Mouse (Mus musculus) liver, embryonic 16.5 days (tissue): Measurements from ENCODE around the gene Mpi. TPM values are rescaled to one million over a fixed set of nuclear protein-coding genes. Genes with fewer than 3 reads are reported as not detected.
A peak's percentile ranks its signal among the peaks of the same experiment; 100 is the strongest.

Experiments used
- ATAC-seq: fragments of 200-750 bp; cut with Nextera tagmentation; 2 replicates; pipeline ENCODE4 v1.8.0; 2017; ENCODE audit warnings: low read depth, mild to moderate bottlenecking, moderate number of reproducible peaks, moderate library complexity
- H3K27ac ChIP-seq: fragments of 300-500 bp; sonication (generic); 2 replicates; pipeline ENCODE4 v1.5.1; 2014; ENCODE audit warnings: mild to moderate bottlenecking, low read length
- H3K27me3 ChIP-seq: fragments of 300-500 bp; sonication (generic); 2 replicates; pipeline ENCODE4 v1.6.1; 2014; ENCODE audit warnings: low read depth, low read length, mixed read lengths; ENCODE audit not compliant: control insufficient read depth, insufficient read depth
- H3K36me3 ChIP-seq: fragments of 300-500 bp; sonication (generic); 2 replicates; pipeline ENCODE4 v1.6.1; 2014; ENCODE audit warnings: mild to moderate bottlenecking; ENCODE audit not compliant: control insufficient read depth, insufficient read depth
- H3K4me1 ChIP-seq: fragments of 300-500 bp; sonication (generic); 2 replicates; pipeline ENCODE4 v1.6.1; 2014; ENCODE audit warnings: low read depth, low read length, mixed read lengths; ENCODE audit not compliant: control insufficient read depth
- H3K4me2 ChIP-seq: fragments of 300-500 bp; sonication (generic); 2 replicates; pipeline ENCODE4 v1.6.1; 2014; ENCODE audit warnings: low read depth, low read length, mixed read lengths
- H3K4me3 ChIP-seq: fragments of 300-500 bp; sonication (generic); 2 replicates; pipeline ENCODE4 v1.5.1; 2014; ENCODE audit warnings: low read depth, mild to moderate bottlenecking, low read length
- H3K9ac ChIP-seq: fragments of 300-500 bp; sonication (generic); 2 replicates; pipeline ENCODE4 v1.6.1; 2014; ENCODE audit warnings: low read depth, low read length
- H3K9me3 ChIP-seq: fragments of 300-500 bp; sonication (generic); replicated peaks from 2 replicates; pipeline ENCODE4 v1.6.1; 2016; ENCODE audit warnings: low read length; ENCODE audit not compliant: control insufficient read depth
- WGBS: fragments of 180-500 bp; shearing (Covaris S2); extraction: QIAGEN DNeasy Blood & Tissue Kit; methylation state at CpG from one replicate; pipeline ENCODE4 v1.1.7; 2014; ENCODE audit not compliant: insufficient replicate concordance; 5-methylcytosine and 5-hydroxymethylcytosine counted together
- polyA plus RNA-seq: library from polyadenylated mRNA; unstranded; fragments of >200 nt; fragmentation: Nextera tagmentation; extraction: Ambion mirVana; gene quantifications from 2 replicates; pipeline ENCODE4 v1.2.1, GENCODE M21; 2015

Mpi gene
- polyA plus RNA-seq, 1 experiment from 2014 or later: 12.3 TPM

- peaks cover 19% of the 10 kb centered on the region for H3K4me1 ChIP-seq
- no peak for ATAC-seq
- no peaks in the 10 kb centered on the region for H3K9me3 ChIP-seq
- H3K4me2 ChIP-seq: no peak overlapping the region
- no peaks in the 10 kb centered on the region for H3K27me3 ChIP-seq
- H3K9ac ChIP-seq: no peak overlapping the region
- no peaks in the 10 kb centered on the region for H3K36me3 ChIP-seq
- H3K4me3 ChIP-seq: no peak overlapping the region
- WGBS: 63% methylated on average over 12 of the region's 12 CpGs
- no peak overlapping the region for H3K27ac ChIP-seq
These were observed 41.1 kb upstream of the Mpi start for GRCm38 (mm10) chr9:57593454-57594173.

- H3K9me3 ChIP-seq: no peaks in the 10 kb centered on the region
- H3K4me1 ChIP-seq: peaks cover 20% of the 10 kb centered on the region
- H3K4me3 ChIP-seq: no peak overlapping the region
- H3K4me2 ChIP-seq: no peak overlapping the region
- H3K36me3 ChIP-seq: no peaks in the 10 kb centered on the region
- WGBS: 44% methylated on average over 5 of the region's 5 CpGs
- no peak for ATAC-seq
- no peak overlapping the region for H3K27ac ChIP-seq
- H3K9ac ChIP-seq: no peak overlapping the region
- no peaks in the 10 kb centered on the region for H3K27me3 ChIP-seq
These were observed 38.2 kb upstream of the Mpi start for GRCm38 (mm10) chr9:57590726-57591125.

- Histone ChIP-seq H3K27ac (peak within 1 kb of the TSS; percentile 68), H3K4me2 (peak within 1 kb of the TSS; percentile 92), H3K27me3 (no peaks in the 10 kb centered on the region), H3K36me3 (no peaks in the 10 kb centered on the region), H3K9ac (peak within 1 kb of the TSS; percentile 83), H3K9me3 (no peaks in the 10 kb centered on the region), H3K4me3 (peak within 1 kb of the TSS; percentile 82), H3K4me1 (peaks cover 20% of the 10 kb centered on the region)
- under 1% methylated on average over 57 of the region's 58 CpGs for WGBS
- peak; percentile 85 for ATAC-seq
These were observed 36.9 kb upstream of the Mpi start, which contains the start of gene Ulk3 for GRCm38 (mm10) chr9:57589224-57590126. Gene Ulk3, plus strand, starts transcription at chr9:57589452.

GRCm38 (mm10) chr9:57584991-57585390 is 32.4 kb upstream of the Mpi start:
- peaks cover 15% of the 10 kb centered on the region for H3K36me3 ChIP-seq
- no peaks in the 10 kb centered on the region for H3K27me3 ChIP-seq
- no peak for ATAC-seq
- H3K9me3 ChIP-seq: no peaks in the 10 kb centered on the region
- H3K4me1 ChIP-seq: peaks cover 13% of the 10 kb centered on the region
- H3K4me2 ChIP-seq: no peak overlapping the region
- H3K4me3 ChIP-seq: no peak overlapping the region
- 55% methylated on average over 3 of the region's 3 CpGs for WGBS
- no peak overlapping the region for H3K9ac ChIP-seq
- no peak overlapping the region for H3K27ac ChIP-seq

- Histone ChIP-seq H3K27ac (peak overlapping the region; percentile 58), H3K36me3 (peaks cover 16% of the 10 kb centered on the region), H3K9ac (peak overlapping the region; percentile 38), H3K4me3 (no peak overlapping the region), H3K4me1 (peaks cover 14% of the 10 kb centered on the region), H3K9me3 (no peaks in the 10 kb centered on the region), H3K4me2 (peak overlapping the region; percentile 34), H3K27me3 (no peaks in the 10 kb centered on the region)
- 25% methylated on average over 6 of the region's 6 CpGs for WGBS
- ATAC-seq: peak; percentile 86
These were observed 24.7 kb upstream of the Mpi start for GRCm38 (mm10) chr9:57577144-57577849.

- ATAC-seq: no peak
- H3K4me1 ChIP-seq: peaks cover 14% of the 10 kb centered on the region
- 72% methylated on average over 3 of the region's 3 CpGs for WGBS
- H3K9me3 ChIP-seq: no peaks in the 10 kb centered on the region
- peaks cover 6% of the 10 kb centered on the region for H3K36me3 ChIP-seq
- no peaks in the 10 kb centered on the region for H3K27me3 ChIP-seq
- no peak overlapping the region for H3K27ac ChIP-seq
- H3K4me2 ChIP-seq: no peak overlapping the region
- H3K4me3 ChIP-seq: no peak overlapping the region
- H3K9ac ChIP-seq: no peak overlapping the region
These were observed 23.0 kb upstream of the Mpi start for GRCm38 (mm10) chr9:57575577-57575976.

- H3K27me3 ChIP-seq: no peaks in the 10 kb centered on the region
- peaks cover 4% of the 10 kb centered on the region; the same call in 1 of the 2 replicates for H3K36me3 ChIP-seq
- H3K27ac ChIP-seq: no peak overlapping the region
- peaks cover 14% of the 10 kb centered on the region for H3K4me1 ChIP-seq
- no peaks in the 10 kb centered on the region for H3K9me3 ChIP-seq
- ATAC-seq: no peak
- no peak overlapping the region for H3K4me2 ChIP-seq
- H3K9ac ChIP-seq: no peak overlapping the region
- H3K4me3 ChIP-seq: no peak overlapping the region
These were observed 21.8 kb upstream of the Mpi start for GRCm38 (mm10) chr9:57574397-57574796.

- H3K4me3 ChIP-seq: no peak overlapping the region
- no peak for ATAC-seq
- WGBS: 82% methylated on average over 6 of the region's 6 CpGs
These were observed 15.9 kb upstream of the Mpi start for GRCm38 (mm10) chr9:57568500-57568899.

More at GRCm38 (mm10) chr9:57568500-57568899, 15.9 kb upstream of the Mpi start:
- Histone ChIP-seq H3K4me1 (peaks cover 3% of the 10 kb centered on the region; the same call in 1 of the 2 replicates), H3K4me2 (no peak overlapping the region), H3K9ac (no peak overlapping the region), H3K36me3 (no peaks in the 10 kb centered on the region; the same call in 1 of the 2 replicates), H3K27me3 (no peaks in the 10 kb centered on the region), H3K27ac (no peak overlapping the region), H3K9me3 (no peaks in the 10 kb centered on the region)
